Mouse (Mus musculus): ENCODE results near the gene Lekr1. TPM values are rescaled to one million over a fixed set of nuclear protein-coding genes. Genes with fewer than 3 reads are reported as not detected.
A peak's percentile ranks its signal among the peaks of the same experiment; 100 is the strongest.
"Not testable (repeated sequence)": the region's sequence is repeated elsewhere in the genome, so short reads cannot be mapped to it uniquely, and the experiment has no call there.

Lekr1 gene
- total RNA-seq, 2 experiments from 2014 or later = 6.5 to 7.2 TPM

DNA sequence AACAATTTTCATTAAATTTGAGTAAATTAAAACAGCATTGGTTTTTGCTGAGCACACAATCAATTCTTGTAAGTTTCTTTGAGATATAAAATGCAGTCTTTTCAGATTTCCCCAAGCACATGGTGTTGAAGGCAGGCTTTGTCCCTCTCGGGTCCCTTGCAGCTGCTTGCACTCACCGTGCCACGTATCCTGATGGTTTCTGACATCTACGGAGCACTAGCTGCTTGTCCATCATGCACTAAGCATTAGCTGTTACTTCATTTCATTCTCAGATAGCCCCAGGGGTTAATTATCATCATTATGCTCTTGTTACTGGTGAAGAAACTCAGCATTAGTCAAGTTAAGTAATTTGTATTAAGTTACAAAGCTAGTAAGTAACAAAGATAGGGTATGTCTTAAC, 78.9 kb downstream of the Lekr1 start:
- Histone ChIP-seq H3K4me3 (no peak overlapping the region), H3K27ac (no peak overlapping the region)
- no peak for TF ChIP-seq CTCF (conservative IDR thresholded peaks at IDR 0.05)
- no peak for DNase-seq (ENCODE audit: low spot score in 2 of 2)

DNA sequence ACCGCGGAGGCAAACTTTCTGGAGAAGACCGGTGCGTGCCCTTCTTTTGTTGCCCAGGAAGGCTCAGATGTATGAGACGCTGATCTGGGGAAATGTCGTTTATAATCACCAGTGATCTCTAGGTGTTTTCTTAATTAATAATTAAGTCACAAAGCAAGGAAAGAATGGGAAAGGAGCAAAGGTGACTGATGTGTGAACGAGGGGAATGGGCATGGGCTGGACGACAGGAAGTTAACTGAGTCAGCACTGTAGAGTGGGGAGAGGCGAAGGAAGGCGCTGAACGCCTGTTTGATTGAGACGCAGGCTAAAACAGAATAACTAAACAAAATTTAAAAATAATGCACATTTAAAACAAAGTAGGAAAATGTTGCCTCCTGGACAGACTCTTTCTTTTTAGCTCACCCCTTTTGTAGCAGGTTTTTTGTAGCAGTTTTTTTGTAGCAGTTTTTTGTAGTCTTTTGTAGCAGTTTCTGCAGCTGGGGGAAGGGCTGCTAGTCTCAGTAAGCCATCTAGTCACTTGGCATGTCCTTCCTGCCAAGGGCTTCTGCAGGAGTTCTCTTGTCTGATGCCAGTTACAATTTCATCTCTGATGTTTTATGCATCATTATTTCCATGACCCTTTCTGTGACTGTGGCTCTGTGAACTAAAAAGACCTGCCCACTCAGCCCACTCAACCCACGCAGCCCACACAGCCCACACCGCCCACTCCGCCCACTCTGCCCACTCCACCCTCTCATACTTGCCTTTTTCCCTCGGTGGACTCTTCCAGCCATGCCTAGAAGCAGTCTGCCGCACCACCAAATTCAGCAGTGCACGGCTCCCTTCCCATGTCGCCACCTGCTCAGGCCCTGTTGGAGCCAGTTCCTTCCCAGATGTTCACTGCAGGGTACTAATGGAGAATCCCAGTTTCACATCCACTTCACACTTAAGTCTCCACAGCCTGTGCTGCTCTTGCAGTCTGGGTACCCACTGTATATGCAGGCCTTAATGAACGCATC, 98.8 kb downstream of the Lekr1 start:
- no peak for DNase-seq (ENCODE audit: low spot score in 2 of 2)
- Histone ChIP-seq H3K27ac (no peak overlapping the region), H3K4me3 (no peak overlapping the region)
- no peak for TF ChIP-seq CTCF (conservative IDR thresholded peaks at IDR 0.05)

- TF ChIP-seq CTCF (conservative IDR thresholded peaks at IDR 0.05) = no peak
- no peak for DNase-seq (ENCODE audit: low spot score in 2 of 2)
- 0 out of 2 replicates have a peak overlapping the region, but pooled peaks have one; percentile 72 for H3K27ac ChIP-seq
- H3K4me3 ChIP-seq = no peak overlapping the region
Measured at GRCm38 (mm10) chr3:65766387-65766786, 100.4 kb downstream of the Lekr1 start.

- TF ChIP-seq CTCF (conservative IDR thresholded peaks at IDR 0.05) = no peak
- H3K4me3 ChIP-seq = no peak overlapping the region
- peak in 1 of 2 experiments; percentile 24 for DNase-seq (ENCODE audit: low spot score in 2 of 2)
- peak overlapping the region; percentile 72 for H3K27ac ChIP-seq
Measured at GRCm38 (mm10) chr3:65767202-65767862, 101.3 kb downstream of the Lekr1 start.

DNA sequence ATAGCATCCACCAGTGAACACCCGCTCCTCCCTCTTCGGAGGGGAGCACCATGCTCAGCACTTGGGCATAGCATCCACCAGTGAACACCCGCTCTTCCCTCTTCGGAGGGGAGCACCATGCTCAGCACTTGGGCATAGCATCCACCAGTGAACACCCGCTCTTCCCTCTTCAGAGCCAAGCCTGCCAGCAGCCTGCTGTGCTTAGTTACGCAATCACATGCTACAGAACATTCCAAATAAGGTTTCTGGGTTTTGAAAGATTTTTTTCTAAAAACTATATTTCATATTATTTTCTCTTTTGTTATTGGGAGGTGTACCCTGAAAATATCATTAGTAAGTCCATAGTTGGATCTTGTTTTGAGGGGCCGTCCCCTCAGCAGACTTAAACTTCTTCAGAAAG, 103.6 kb downstream of the Lekr1 start:
- not testable (repeated sequence) for H3K4me3 ChIP-seq, H3K27ac ChIP-seq
- DNase-seq (ENCODE audit: low spot score in 2 of 2) = peak in 1 of 2 experiments; percentile 17

- H3K27ac ChIP-seq = no peak overlapping the region
- no peak for TF ChIP-seq CTCF (conservative IDR thresholded peaks at IDR 0.05)
- no peak overlapping the region for H3K4me3 ChIP-seq
Measured at GRCm38 (mm10) chr3:65773910-65774309, 107.9 kb downstream of the Lekr1 start.

GRCm38 (mm10) chr3:65775096-65775495, 109.1 kb downstream of the Lekr1 start:
- H3K27ac ChIP-seq = no peak overlapping the region
- TF ChIP-seq CTCF (conservative IDR thresholded peaks at IDR 0.05) = no peak
- no peak overlapping the region for H3K4me3 ChIP-seq
- DNase-seq (ENCODE audit: low spot score in 2 of 2) = no peak

More at GRCm38 (mm10) chr3:65773910-65774309, 107.9 kb downstream of the Lekr1 start:
- no peak for DNase-seq (ENCODE audit: low spot score in 2 of 2)

DNA sequence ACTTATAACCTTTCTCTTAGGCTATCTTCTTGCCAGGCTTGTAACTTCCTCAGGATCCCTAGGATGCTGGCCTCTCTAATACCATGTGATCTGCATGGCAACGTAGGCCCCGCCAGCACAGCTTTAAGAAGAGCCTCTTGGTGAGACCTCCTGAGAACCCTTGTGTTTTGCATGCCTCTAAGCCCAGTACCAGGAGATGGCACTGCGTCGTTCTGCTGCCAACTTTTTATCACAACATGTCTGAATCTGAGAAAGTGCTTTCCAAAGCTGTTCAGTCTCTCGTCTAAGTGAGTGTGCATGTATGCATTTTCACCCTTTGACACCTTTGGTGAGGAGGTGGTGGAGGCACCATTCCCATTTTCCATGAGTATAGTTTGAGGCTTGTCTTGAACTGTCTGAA, 116.2 kb downstream of the Lekr1 start:
- no peak overlapping the region for H3K27ac ChIP-seq
- peak; percentile 42 for TF ChIP-seq CTCF (conservative IDR thresholded peaks at IDR 0.05)
- H3K4me3 ChIP-seq = no peak overlapping the region
- no peak for DNase-seq (ENCODE audit: low spot score in 2 of 2)

DNA sequence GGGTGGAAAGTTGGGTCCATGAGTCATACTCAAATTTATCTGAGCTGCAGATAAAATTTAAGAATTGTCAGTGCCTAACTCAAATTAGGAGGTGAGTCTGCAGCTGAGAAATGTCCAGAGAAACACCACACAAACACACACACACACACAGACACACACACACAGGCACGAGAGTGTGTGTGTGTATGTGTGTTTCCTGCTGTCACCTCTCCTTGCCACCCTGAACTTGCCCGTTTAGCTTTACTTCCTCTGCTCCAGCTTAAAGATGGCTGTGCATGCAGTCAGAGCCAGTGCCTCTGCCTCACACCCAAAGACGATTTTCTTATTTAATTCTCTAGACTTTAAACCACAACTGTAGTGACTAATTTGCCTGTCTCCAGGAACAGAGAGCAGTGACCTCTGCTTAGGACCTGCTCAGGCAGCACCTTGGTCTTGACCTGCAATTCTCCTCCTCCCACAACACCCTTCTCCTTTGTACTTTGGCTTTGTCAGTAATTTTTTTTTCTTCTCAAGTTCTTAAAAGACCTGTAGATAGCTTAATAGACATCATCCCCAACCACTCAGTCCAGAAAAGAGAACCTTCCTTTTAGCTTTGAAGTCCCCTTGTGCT, 124.2 kb downstream of the Lekr1 start:
- no peak for DNase-seq (ENCODE audit: low spot score in 2 of 2)
- Histone ChIP-seq H3K4me3 (no peak overlapping the region), H3K27ac (no peak overlapping the region)
- TF ChIP-seq CTCF (conservative IDR thresholded peaks at IDR 0.05) = no peak

DNA sequence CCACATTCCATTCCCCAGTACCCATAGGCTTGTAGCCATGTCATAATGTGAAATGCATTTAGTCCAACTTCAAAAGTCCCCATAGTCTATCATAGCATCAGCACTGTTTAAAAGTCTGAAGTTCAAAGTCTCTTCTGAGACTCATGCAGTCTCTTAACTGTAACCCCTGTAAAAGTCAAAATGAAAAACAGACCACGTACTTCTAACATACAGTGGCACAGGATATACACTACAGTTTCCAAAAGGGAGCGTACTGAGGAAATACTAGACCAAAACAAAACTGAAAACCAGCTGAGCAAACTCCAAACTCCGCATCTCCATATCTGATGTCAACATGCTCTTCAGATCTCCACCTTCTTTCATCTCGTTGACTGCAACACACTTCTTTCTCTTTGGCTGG, 127.5 kb downstream of the Lekr1 start:
- no peak for DNase-seq (ENCODE audit: low spot score in 2 of 2)
- no peak for TF ChIP-seq CTCF (conservative IDR thresholded peaks at IDR 0.05)
- Histone ChIP-seq H3K27ac (no peak overlapping the region), H3K4me3 (no peak overlapping the region)

DNA sequence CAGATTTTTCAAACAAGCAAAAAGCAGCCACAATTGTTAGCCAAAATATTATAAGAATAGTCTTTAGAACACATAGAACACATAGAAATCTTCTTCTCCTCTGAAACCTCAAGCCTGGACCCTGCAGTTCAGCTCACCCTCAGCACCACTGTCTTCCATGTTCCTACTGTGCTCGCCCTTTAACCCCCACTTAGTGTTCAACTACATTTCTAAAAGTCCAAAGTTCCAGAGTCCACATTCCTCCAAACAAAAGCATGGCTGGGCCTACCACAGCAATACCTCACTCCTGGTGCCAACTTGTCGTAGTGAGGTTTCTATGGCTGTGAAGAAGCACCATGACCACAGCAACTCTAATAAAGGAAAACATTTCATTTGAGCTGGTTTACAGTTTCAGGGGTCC, 128.7 kb downstream of the Lekr1 start:
- no peak for TF ChIP-seq CTCF (conservative IDR thresholded peaks at IDR 0.05)
- DNase-seq (ENCODE audit: low spot score in 2 of 2) = no peak
- H3K27ac ChIP-seq = no peak overlapping the region
- H3K4me3 ChIP-seq = no peak overlapping the region

GRCm38 (mm10) chr3:65797345-65798137, 131.5 kb downstream of the Lekr1 start:
- no peak for DNase-seq (ENCODE audit: low spot score in 2 of 2)
- Histone ChIP-seq H3K27ac (no peak overlapping the region), H3K4me3 (no peak overlapping the region)
- TF ChIP-seq CTCF (conservative IDR thresholded peaks at IDR 0.05) = no peak
